Comparison of ENCODE assay signal across 23 mouse cellular contexts in the genomic region with DNA sequence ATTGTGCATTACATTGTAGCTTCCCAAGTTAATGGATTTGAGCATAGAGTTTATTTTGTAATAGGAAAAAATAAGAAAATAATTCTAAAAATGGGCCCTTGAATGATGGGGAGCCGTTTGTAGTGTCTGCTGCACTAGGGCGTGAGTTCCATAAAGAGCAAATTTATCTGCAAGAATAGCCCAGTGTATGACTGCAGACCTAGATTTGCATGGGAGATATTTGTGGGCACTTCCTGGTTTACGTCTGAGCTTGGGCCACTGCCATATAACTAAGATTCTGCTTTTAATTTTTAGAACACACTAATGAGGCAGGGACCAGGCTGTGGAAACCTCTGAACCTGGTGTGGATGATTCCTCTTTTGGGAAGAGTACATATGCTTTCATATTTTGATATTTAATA. TPM values are rescaled to one million over a fixed set of nuclear protein-coding genes. Genes with fewer than 3 reads are reported as not detected.
DNase-seq lines count a peak whose midpoint lies in the region; ATAC-seq and TF ChIP-seq lines count a peak whose summit lies in the region.
"Had no signal": no experiment of that assay in that cellular context is flagged by ENCODE, and none has a peak within 500 bp of the region (broad histone marks: within the 10 kb centered on the region; RNA-seq: fewer than 3 reads in every experiment).

No protein-coding gene starts in this region.

- in situ Hi-C loops in CH12.LX (cut with MboI; ENCODE audit: low pct_ligation_motif_present, low pct_unique_long_range_greater_than_20kb, low sequenced_read_pairs) = no loop called here

- no peaks in the 10 kb centered on the region for H3K9me3 ChIP-seq in lung, embryonic 14.5 days (ENCODE audit: low read depth, low read length)
- no peaks in the 10 kb centered on the region for H3K9me3 ChIP-seq in CH12.LX (replicated peaks; ENCODE audit: low read length)
- H3K9me3 ChIP-seq: forebrain, embryonic 13.5 days; heart, embryonic 12.5 days; limb, embryonic 15.5 days; liver, embryonic 13.5 days; stomach, embryonic 15.5 days had no signal

- no peak for TF ChIP-seq POLR2A in CH12.LX (IDR thresholded peaks at IDR 0.05; ENCODE audit: low read depth, low read length)

- H3K27me3 ChIP-seq in lung, embryonic 14.5 days (ENCODE audit: insufficient read depth, low read length) = no peaks in the 10 kb centered on the region
- no peaks in the 10 kb centered on the region for H3K27me3 ChIP-seq in CH12.LX (replicated peaks)
- no peaks in the 10 kb centered on the region for H3K27me3 ChIP-seq in splenic B cell, adult 2 months (ENCODE audit: control insufficient read depth, insufficient read depth, low read length, poor library complexity, severe bottlenecking)
- H3K27me3 ChIP-seq: forebrain, embryonic 13.5 days; heart, embryonic 12.5 days; limb, embryonic 15.5 days; liver, embryonic 13.5 days; stomach, embryonic 15.5 days had no signal

- H3K4me3 ChIP-seq in lung, embryonic 14.5 days (ENCODE audit: low read depth, low read length) = no peak overlapping the region
- H3K4me3 ChIP-seq in CH12.LX (replicated peaks in 1 of 3; ENCODE audit: low read depth in 2 of 3, low read length in 2 of 3, poor library complexity in 1 of 3) = no peak overlapping the region
- H3K4me3 ChIP-seq: forebrain, embryonic 13.5 days; heart, adult 2 months; heart, embryonic 12.5 days; limb, embryonic 15.5 days; liver, embryonic 13.5 days; stomach, embryonic 15.5 days had no signal

- peaks cover 2% of the 10 kb centered on the region; the same call in 1 of the 2 replicates for H3K79me2 ChIP-seq in CH12.LX (replicated peaks; ENCODE audit: control insufficient read depth, extremely low read depth, insufficient read depth, poor library complexity, severe bottlenecking)

- H3K9ac ChIP-seq in lung, embryonic 14.5 days = no peak overlapping the region
- H3K9ac ChIP-seq in CH12.LX (ENCODE audit: insufficient read depth, low read depth) = peak overlapping the region; percentile 51; the same call in 1 of the 2 replicates
- H3K9ac ChIP-seq: forebrain, embryonic 13.5 days; heart, embryonic 12.5 days; hindbrain, embryonic 14.5 days; limb, embryonic 15.5 days; liver, embryonic 13.5 days; stomach, embryonic 15.5 days had no signal

- H3K27ac ChIP-seq in lung, embryonic 14.5 days (ENCODE audit: low read depth) = no peak overlapping the region
- no peak overlapping the region for H3K27ac ChIP-seq in CH12.LX (ENCODE audit: insufficient read depth, low read depth)
- H3K27ac ChIP-seq: forebrain, embryonic 13.5 days; hindbrain, embryonic 14.5 days; limb, embryonic 15.5 days; liver, embryonic 13.5 days; stomach, embryonic 15.5 days had no signal

- H3K4me2 ChIP-seq in lung, embryonic 14.5 days = no peak overlapping the region
- peak overlapping the region; percentile 55 for H3K4me2 ChIP-seq in CH12.LX (ENCODE audit: insufficient read depth, low read depth, poor library complexity, severe bottlenecking)
- H3K4me2 ChIP-seq: forebrain, embryonic 13.5 days; heart, embryonic 12.5 days; hindbrain, embryonic 14.5 days; limb, embryonic 15.5 days; liver, embryonic 13.5 days; stomach, embryonic 15.5 days had no signal

- no peaks in the 10 kb centered on the region for H3K36me3 ChIP-seq in lung, embryonic 14.5 days (ENCODE audit: insufficient read depth)
- H3K36me3 ChIP-seq in CH12.LX (replicated peaks in 1 of 2; ENCODE audit: control insufficient read depth in 1 of 2, insufficient read depth in 1 of 2, low read length in 1 of 2) = no peaks in the 10 kb centered on the region
- no peaks in the 10 kb centered on the region for H3K36me3 ChIP-seq in splenic B cell, adult 2 months (ENCODE audit: control insufficient read depth, insufficient read depth, low read length, poor library complexity, severe bottlenecking)
- H3K36me3 ChIP-seq: heart, embryonic 12.5 days; limb, embryonic 15.5 days; liver, embryonic 13.5 days; stomach, embryonic 15.5 days had no signal

- DNase-seq in lung, embryonic 14.5 days = peak; percentile 13
- DNase-seq in lung, postnatal 14 days = no peak
- peak; percentile 66 for DNase-seq in A20 (ENCODE audit: low read depth, low spot score)
- DNase-seq in CH12.LX (ENCODE audit: extremely low read depth) = peak; percentile 67
- peak; percentile 66 for DNase-seq in splenic B cell, adult 2 months (ENCODE audit: low read depth, low spot score)
- no peak for DNase-seq in frontal cortex, adult 2 months (ENCODE audit: extremely low spot score in 1 of 2, low spot score in 1 of 2)
- DNase-seq: cerebellum, adult 8-10 months; cerebellum, postnatal 36 days; gastrocnemius, postnatal 25 days; heart, adult 2 months; kidney, adult 11 months; kidney, postnatal 14 days; left cerebral cortex, postnatal 4 days; liver, embryonic 13.5 days; lung, adult 18-20 months; midbrain, embryonic 14.5 days; right cerebral cortex, adult 18-20 months; right cerebral cortex, postnatal 4 days had no signal

- no peak for TF ChIP-seq CTCF in lung, embryonic 14.5 days (IDR thresholded peaks at IDR 0.05; ENCODE audit: low read depth)
- TF ChIP-seq CTCF in CH12.LX (conservative IDR thresholded peaks at IDR 0.05 in 1 of 2, IDR thresholded peaks at IDR 0.05 in 1 of 2; ENCODE audit: low read depth in 2 of 2, low read length in 2 of 2) = no peak

- dilution Hi-C loops in CH12.LX (cut with MboI; ENCODE audit: extremely low pct_ligation_motif_present, extremely low pct_unique_long_range_greater_than_20kb, low sequenced_read_pairs) = no loop called here

- 0 out of 2 replicates have a peak, but pooled peaks have one; percentile 54 for TF ChIP-seq EP300 in CH12.LX (IDR thresholded peaks at IDR 0.05; ENCODE audit: low read length)

- WGBS in lung, embryonic 14.5 days = 51% methylated on average over 3 of the region's 3 CpGs

- ATAC-seq in lung, embryonic 14.5 days (ENCODE audit: insufficient read depth) = no peak
- ATAC-seq: forebrain, embryonic 13.5 days had no signal

- no peak for TF ChIP-seq RAD21 in CH12.LX (IDR thresholded peaks at IDR 0.05; ENCODE audit: low read depth, low read length)

- H3K4me1 ChIP-seq in lung, embryonic 14.5 days (ENCODE audit: insufficient read depth) = peaks cover 11% of the 10 kb centered on the region
- H3K4me1 ChIP-seq in CH12.LX (ENCODE audit: control insufficient read depth in 1 of 2, insufficient read depth in 2 of 2) = peaks cover 32 to 51% of the 10 kb centered on the region in 2 experiments

TF ChIP-seq in CH12.LX, 34 proteins besides CTCF, POLR2A, EP300 and RAD21 (continues in another document):
- TF ChIP-seq JUND (conservative IDR thresholded peaks at IDR 0.05; ENCODE audit: low read depth, low read length) = 0 out of 2 replicates have a peak, but pooled peaks have one; percentile 7
- TF ChIP-seq JUN (IDR thresholded peaks at IDR 0.05; ENCODE audit: insufficient read depth, low read depth, low read length) = no peak
- no peak for TF ChIP-seq KAT2A (IDR thresholded peaks at IDR 0.05; ENCODE audit: insufficient replicate concordance, low read length)
- no peak for TF ChIP-seq USF2 (conservative IDR thresholded peaks at IDR 0.05; ENCODE audit: low read depth, low read length)
- TF ChIP-seq NELFE (IDR thresholded peaks at IDR 0.05; ENCODE audit: low read depth, low read length) = no peak
- no peak for TF ChIP-seq SIN3A (IDR thresholded peaks at IDR 0.05; ENCODE audit: low read length)
- 0 out of 2 replicates have a peak, but pooled peaks have one; percentile 8 for TF ChIP-seq HCFC1 (IDR thresholded peaks at IDR 0.05; ENCODE audit: low read depth, low read length)
- TF ChIP-seq MEF2A (IDR thresholded peaks at IDR 0.05; ENCODE audit: borderline replicate concordance, low read depth, low read length) = 0 out of 2 replicates have a peak, but pooled peaks have one; percentile 65
- TF ChIP-seq CHD1 (IDR thresholded peaks at IDR 0.05; ENCODE audit: low read depth, low read length) = no peak
- peak; percentile 93 for TF ChIP-seq ELF1 (IDR thresholded peaks at IDR 0.05; ENCODE audit: low read depth, low read length)
- TF ChIP-seq NRF1 (IDR thresholded peaks at IDR 0.05; ENCODE audit: low read depth, low read length) = no peak
- TF ChIP-seq IRF4 (IDR thresholded peaks at IDR 0.05; ENCODE audit: low read depth, low read length) = no peak
- no peak for TF ChIP-seq ZKSCAN1 (IDR thresholded peaks at IDR 0.05; ENCODE audit: borderline replicate concordance, low read depth, low read length)
- TF ChIP-seq TBP (conservative IDR thresholded peaks at IDR 0.05; ENCODE audit: low read depth, low read length) = 0 out of 2 replicates have a peak, but pooled peaks have one; percentile 18
- TF ChIP-seq ZC3H11A (IDR thresholded peaks at IDR 0.05; ENCODE audit: low read depth, low read length) = no peak
- 0 out of 2 replicates have a peak, but pooled peaks have one; percentile 16 for TF ChIP-seq ETS1 (conservative IDR thresholded peaks at IDR 0.05; ENCODE audit: low read depth, low read length)
- no peak for TF ChIP-seq UBTF (IDR thresholded peaks at IDR 0.05; ENCODE audit: low read depth, low read length)
- no peak for TF ChIP-seq CHD2 (IDR thresholded peaks at IDR 0.05; ENCODE audit: low read length)
- no peak for TF ChIP-seq ZMIZ1 (IDR thresholded peaks at IDR 0.05; ENCODE audit: low read depth, low read length)
- no peak for TF ChIP-seq MYC (IDR thresholded peaks at IDR 0.05; ENCODE audit: low read depth, low read length)
- no peak for TF ChIP-seq E2F4 (IDR thresholded peaks at IDR 0.05; ENCODE audit: insufficient replicate concordance, low read depth, low read length)
- no peak for TF ChIP-seq SMC3 (IDR thresholded peaks at IDR 0.05; ENCODE audit: low read depth, low read length)
- TF ChIP-seq MAFK (IDR thresholded peaks at IDR 0.05; ENCODE audit: insufficient replicate concordance, low read length) = no peak
- TF ChIP-seq MXI1 (IDR thresholded peaks at IDR 0.05; ENCODE audit: low read depth, low read length) = no peak
- TF ChIP-seq ZNF384 (IDR thresholded peaks at IDR 0.05; ENCODE audit: low read depth, low read length) = no peak
- no peak for TF ChIP-seq PAX5 (IDR thresholded peaks at IDR 0.05; ENCODE audit: low read length)
- TF ChIP-seq MAX (IDR thresholded peaks at IDR 0.05; ENCODE audit: low read length) = no peak
- TF ChIP-seq GABPA (IDR thresholded peaks at IDR 0.05; ENCODE audit: insufficient replicate concordance, low read depth, low read length) = no peak
- no peak for TF ChIP-seq TCF12 (IDR thresholded peaks at IDR 0.05; ENCODE audit: low read depth, low read length)
- no peak for TF ChIP-seq MAZ (IDR thresholded peaks at IDR 0.05; ENCODE audit: low read depth, low read length)
- no peak for TF ChIP-seq USF1 (IDR thresholded peaks at IDR 0.05; ENCODE audit: low read depth, low read length)
- TF ChIP-seq RCOR1 (conservative IDR thresholded peaks at IDR 0.05; ENCODE audit: low read depth, low read length) = no peak

RNA-seq across cellular contexts. Expression of a gene that starts 21.5 kb away (rescaled TPM):
- 5.1 and 5.3 TPM in 2 replicates for polyA plus RNA-seq in lung, embryonic 14.5 days (2014; fragmentation: Nextera tagmentation; extraction: Ambion mirVana)
- total RNA-seq in CH12.LX (2012; rRNA removed) (1.8 and 2.7 TPM in 2 replicates), CH12.LX (2014; rRNA removed) (0.59 and 0.77 TPM in 2 replicates)
- 1.1 and 1.4 TPM in 2 replicates for polyA plus RNA-seq in CH12.LX (2012; ENCODE audit: insufficient read length, low read depth)
- 96.0 and 102 TPM in 2 replicates for polyA plus RNA-seq in frontal cortex, adult 2 months (2012; rRNA removed)

Comparison
In these comparisons a context has a peak if more than half of its experiments do, and no peak if none do; other contexts are left out.
1. DNase-seq: peak in lung, embryonic 14.5 days (single experiment), A20 (single experiment), CH12.LX (single experiment) and splenic B cell, adult 2 months (single experiment); none in lung, postnatal 14 days (single experiment) and frontal cortex, adult 2 months (0 of 2).
2. RNA of a gene that starts 21.5 kb away (polyA plus RNA-seq): 96.0 to 102 TPM in frontal cortex, adult 2 months; 5.1 to 5.3 TPM in lung, embryonic 14.5 days and 1.1 to 1.4 TPM in CH12.LX; every median in the first group is over 10 times any median in the second.